Mouse (Mus musculus) lung, postnatal 14 days (tissue): ENCODE data around the gene Sipa1l3.

Experiments
- DNase-seq: peaks from one replicate; pipeline ENCODE4 v3.0.0; 2021

Gene Sipa1l3

GRCm38 (mm10) chr7:29441151-29441550 is 77.3 kb downstream of the Sipa1l3 start:
- DNase-seq = no peak

GRCm38 (mm10) chr7:29438655-29439282 is 79.7 kb downstream of the Sipa1l3 start:
- DNase-seq = no peak

- DNase-seq = no peak
Measured at GRCm38 (mm10) chr7:29438204-29438603, 80.2 kb downstream of the Sipa1l3 start.

- DNase-seq = no peak
Measured at GRCm38 (mm10) chr7:29437072-29437471, 81.4 kb downstream of the Sipa1l3 start.

GRCm38 (mm10) chr7:29434313-29435035 is 84.0 kb downstream of the Sipa1l3 start:
- DNase-seq = no peak

- no peak for DNase-seq
Measured at GRCm38 (mm10) chr7:29433725-29434124, 84.7 kb downstream of the Sipa1l3 start.

GRCm38 (mm10) chr7:29432947-29433553 is 85.4 kb downstream of the Sipa1l3 start:
- DNase-seq = no peak

GRCm38 (mm10) chr7:29432180-29432946 is 86.1 kb downstream of the Sipa1l3 start:
- no peak for DNase-seq

- DNase-seq = no peak
Measured at GRCm38 (mm10) chr7:29430739-29431211, 87.7 kb downstream of the Sipa1l3 start.

GRCm38 (mm10) chr7:29426056-29426455 is 92.4 kb downstream of the Sipa1l3 start:
- no peak for DNase-seq

GRCm38 (mm10) chr7:29425413-29425827 is 93.0 kb downstream of the Sipa1l3 start:
- peak; percentile 48 for DNase-seq

- peak; percentile 69 for DNase-seq
Measured at GRCm38 (mm10) chr7:29424690-29425089, 93.8 kb downstream of the Sipa1l3 start.

- DNase-seq = no peak
Measured at GRCm38 (mm10) chr7:29421909-29422244, 96.6 kb downstream of the Sipa1l3 start.

GRCm38 (mm10) chr7:29421240-29421908 is 97.1 kb downstream of the Sipa1l3 start:
- DNase-seq = no peak

- DNase-seq = no peak
Measured at GRCm38 (mm10) chr7:29419836-29420235, 98.6 kb downstream of the Sipa1l3 start.

GRCm38 (mm10) chr7:29418231-29418630 is 100.2 kb downstream of the Sipa1l3 start:
- peak; percentile 67 for DNase-seq

- DNase-seq = no peak
Measured at GRCm38 (mm10) chr7:29417332-29418069, 100.9 kb downstream of the Sipa1l3 start.

GRCm38 (mm10) chr7:29416906-29417305 is 101.5 kb downstream of the Sipa1l3 start:
- DNase-seq = peak; percentile 57

GRCm38 (mm10) chr7:29411838-29412580 is 106.4 kb downstream of the Sipa1l3 start:
- no peak for DNase-seq

GRCm38 (mm10) chr7:29411216-29411816 is 107.1 kb downstream of the Sipa1l3 start:
- no peak for DNase-seq

GRCm38 (mm10) chr7:29410402-29410801 is 108.0 kb downstream of the Sipa1l3 start:
- DNase-seq = no peak
